Mouse (Mus musculus): ENCODE measurements around the gene Ankrd23. TPM values are rescaled to one million over a fixed set of nuclear protein-coding genes. Genes with fewer than 3 reads are reported as not detected.
"Not testable (repeated sequence)": the region's sequence is repeated elsewhere in the genome, so short reads cannot be mapped to it uniquely, and the experiment has no call there.

Ankrd23 gene
- 100 to 1,000 TPM; 215 to 337 TPM for total RNA-seq (2021)

DNA sequence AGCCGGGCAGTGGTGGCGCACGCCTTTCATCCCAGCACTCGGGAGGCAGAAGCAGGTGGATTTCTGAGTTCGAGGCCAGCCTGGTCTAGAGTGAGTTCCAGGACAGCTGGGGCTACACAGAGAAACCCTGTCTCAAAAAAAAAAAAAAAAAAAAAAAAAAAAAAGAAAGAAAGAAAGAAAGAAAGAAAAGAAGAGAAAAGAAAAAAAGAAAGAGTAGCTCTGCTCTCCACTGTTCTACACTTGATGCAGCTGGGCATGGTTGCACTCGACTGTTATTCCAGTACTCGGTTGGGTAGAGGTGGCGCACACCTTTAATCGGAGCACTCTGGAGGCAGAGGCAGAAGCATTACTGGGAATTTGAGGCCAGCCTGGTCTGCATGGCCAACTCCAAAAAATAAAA lies at the start of gene Ankrd23:
Gene Ankrd23 (minus strand): TSS at position 101 of the 400 bp plus-strand sequence.
- intact Hi-C loops (cut with DNase I); DNase-seq (ENCODE audit: low spot score): not testable (repeated sequence)

DNA sequence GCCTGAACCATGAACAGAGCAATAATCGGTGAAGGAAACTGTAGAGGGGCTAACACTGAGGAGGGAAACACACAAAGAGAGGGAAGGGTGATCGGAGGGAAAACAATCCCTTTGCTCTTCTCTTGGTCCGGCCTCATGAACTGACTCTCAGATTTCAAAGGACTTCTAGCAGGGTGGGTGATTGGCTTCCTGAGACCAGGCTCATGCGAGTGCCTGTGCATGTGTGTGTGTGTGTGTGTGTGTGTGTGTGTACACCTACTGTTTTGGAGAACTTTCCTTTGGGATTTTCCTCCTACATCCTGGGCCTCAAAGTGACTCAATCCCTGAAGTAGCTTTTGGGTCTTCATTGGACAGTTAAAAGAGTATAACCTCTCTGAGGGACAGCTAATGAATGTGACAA lies 49.6 kb upstream of the Ankrd23 start:
- DNase-seq (ENCODE audit: low spot score) = no peak
- intact Hi-C loops (cut with DNase I) = no loop called here

- intact Hi-C loops (cut with DNase I) = no loop called here
- DNase-seq (ENCODE audit: low spot score) = no peak
Measured at GRCm38 (mm10) chr1:36583408-36584116, 46.9 kb upstream of the Ankrd23 start.

GRCm38 (mm10) chr1:36582211-36582610 lies 45.5 kb upstream of the Ankrd23 start:
- no peak for DNase-seq (ENCODE audit: low spot score)
- intact Hi-C loops (cut with DNase I) = no loop called here

- DNase-seq (ENCODE audit: low spot score) = no peak
- intact Hi-C loops (cut with DNase I) = loop anchor here (2.0 kb wide), 1 partner anchor 22 kb away; the partner anchor contains the start of gene Sema4c
Measured at GRCm38 (mm10) chr1:36581260-36581659, 44.6 kb upstream of the Ankrd23 start.

GRCm38 (mm10) chr1:36580384-36581207 lies 43.9 kb upstream of the Ankrd23 start:
- peak; percentile 58 for DNase-seq (ENCODE audit: low spot score)
- intact Hi-C loops (cut with DNase I) = loop anchor here (2.0 kb wide), 1 partner anchor 22 kb away; the partner anchor contains the start of gene Sema4c

GRCm38 (mm10) chr1:36579974-36580383 lies 43.3 kb upstream of the Ankrd23 start:
- intact Hi-C loops (cut with DNase I) = loop anchor here (2.0 kb wide), 1 partner anchor 21 kb away; the partner anchor contains the start of gene Sema4c
- no peak for DNase-seq (ENCODE audit: low spot score)

GRCm38 (mm10) chr1:36576991-36577675 lies 40.5 kb upstream of the Ankrd23 start:
- intact Hi-C loops (cut with DNase I) = no loop called here

GRCm38 (mm10) chr1:36575347-36575746 lies 38.7 kb upstream of the Ankrd23 start:
- no peak for DNase-seq (ENCODE audit: low spot score)
- intact Hi-C loops (cut with DNase I) = no loop called here

More at GRCm38 (mm10) chr1:36576991-36577675, 40.5 kb upstream of the Ankrd23 start:
- DNase-seq (ENCODE audit: low spot score) = no peak

GRCm38 (mm10) chr1:36574196-36574955 lies 37.7 kb upstream of the Ankrd23 start:
- DNase-seq (ENCODE audit: low spot score) = no peak
- intact Hi-C loops (cut with DNase I) = no loop called here

- DNase-seq (ENCODE audit: low spot score) = no peak
- intact Hi-C loops (cut with DNase I) = no loop called here
Measured at GRCm38 (mm10) chr1:36573524-36573923, 36.8 kb upstream of the Ankrd23 start.

- DNase-seq (ENCODE audit: low spot score) = no peak
- intact Hi-C loops (cut with DNase I) = no loop called here
Measured at GRCm38 (mm10) chr1:36572709-36573108, 36.0 kb upstream of the Ankrd23 start.

- DNase-seq (ENCODE audit: low spot score) = no peak
- intact Hi-C loops (cut with DNase I) = no loop called here
Measured at GRCm38 (mm10) chr1:36572140-36572700, 35.5 kb upstream of the Ankrd23 start.

- no peak for DNase-seq (ENCODE audit: low spot score)
Measured at GRCm38 (mm10) chr1:36571627-36572026, 34.9 kb upstream of the Ankrd23 start.

DNA sequence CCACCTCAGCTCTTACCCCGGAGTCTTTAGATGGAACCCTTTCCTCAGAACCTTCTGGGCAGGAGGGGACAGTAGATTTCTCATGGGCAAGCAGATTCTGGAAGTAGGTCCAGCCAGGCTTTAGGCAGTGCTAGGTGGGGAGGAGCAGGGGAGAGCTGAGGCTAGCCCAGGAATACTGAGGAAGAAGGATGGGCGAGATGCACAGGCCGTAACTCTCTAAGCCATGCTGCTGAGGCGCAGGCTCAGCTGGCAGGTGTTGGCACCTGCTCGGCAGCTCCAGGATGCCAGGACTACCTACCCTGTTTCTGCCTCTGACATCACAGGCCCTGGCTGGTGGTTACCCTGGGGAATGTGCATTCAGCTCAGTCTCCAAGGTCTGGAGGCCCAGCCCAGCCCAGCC lies 33.6 kb upstream of the Ankrd23 start:
- DNase-seq (ENCODE audit: low spot score) = no peak
- intact Hi-C loops (cut with DNase I) = no loop called here

More at GRCm38 (mm10) chr1:36571627-36572026, 34.9 kb upstream of the Ankrd23 start:
- intact Hi-C loops (cut with DNase I) = no loop called here

DNA sequence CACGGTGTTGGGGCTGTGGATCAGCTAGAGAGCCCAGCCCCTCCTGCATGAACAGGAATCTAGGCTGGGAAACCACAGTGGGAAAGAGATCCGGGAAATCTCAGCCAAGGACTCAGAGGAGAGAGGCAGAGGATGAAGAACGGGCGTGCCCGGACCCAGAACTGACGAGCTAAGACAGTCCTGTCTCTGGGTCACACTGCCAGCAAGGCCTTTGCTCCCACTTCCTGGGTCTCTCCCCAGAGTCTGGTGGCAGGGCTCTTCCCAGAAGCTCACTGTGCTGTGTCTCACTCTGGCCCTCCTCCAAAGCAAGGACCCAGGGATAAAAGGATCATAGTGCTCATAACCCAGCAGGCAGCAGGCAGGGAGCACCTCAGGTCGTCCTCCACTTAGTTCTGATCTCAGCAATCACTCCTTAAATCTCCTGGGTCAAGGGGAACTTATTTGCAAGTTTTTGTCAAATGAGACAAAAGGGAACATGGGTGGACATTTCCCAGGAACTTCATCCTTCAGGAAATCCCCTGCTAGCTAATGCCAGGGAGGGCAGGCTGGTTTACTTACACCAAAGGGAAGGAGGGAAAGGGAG lies 33.1 kb upstream of the Ankrd23 start:
- no peak for DNase-seq (ENCODE audit: low spot score)
- intact Hi-C loops (cut with DNase I) = no loop called here

DNA sequence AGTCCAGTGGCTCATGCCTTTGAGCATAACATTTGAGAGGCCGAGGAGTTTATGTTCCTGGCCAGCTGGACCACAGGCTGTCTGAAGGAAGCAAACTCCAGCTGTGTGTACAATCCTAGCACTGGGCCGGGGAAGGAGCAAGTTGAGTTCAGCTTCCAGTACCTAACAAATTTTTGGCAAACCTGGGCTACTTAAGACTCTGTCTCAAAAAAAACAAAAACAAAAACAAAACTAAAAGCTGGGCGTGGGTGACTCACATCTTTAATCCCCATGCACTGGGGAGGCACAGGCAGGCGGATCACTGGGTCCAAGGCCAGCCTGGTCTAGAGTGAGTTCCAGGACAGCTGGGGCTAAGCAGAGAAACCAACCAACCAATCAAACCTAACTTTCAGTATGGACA lies 32.1 kb upstream of the Ankrd23 start:
- intact Hi-C loops (cut with DNase I) = no loop called here
- DNase-seq (ENCODE audit: low spot score) = no peak

- intact Hi-C loops (cut with DNase I) = no loop called here
- DNase-seq (ENCODE audit: low spot score) = no peak
Measured at GRCm38 (mm10) chr1:36567818-36568603, 31.3 kb upstream of the Ankrd23 start.

All from heart, postnatal 25 days (tissue).